Mouse (Mus musculus) cerebellum, adult 18-20 months (tissue): ENCODE measurements around the gene Kctd11.
"Not testable (repeated sequence)": the region's sequence is repeated elsewhere in the genome, so short reads cannot be mapped to it uniquely, and the experiment has no call there.

Experiments
- DNase-seq, 2 experiments: peaks; one replicate each; pipeline ENCODE4 v3.0.0; 2021

Kctd11 gene

GRCm38 (mm10) chr11:69881787-69882670 lies 823 bp upstream of the Kctd11 start:
- no peak for DNase-seq

- DNase-seq, result peak; percentile 64 to 67
These were observed 727 bp downstream of the Kctd11 start for GRCm38 (mm10) chr11:69880506-69880852.

DNA sequence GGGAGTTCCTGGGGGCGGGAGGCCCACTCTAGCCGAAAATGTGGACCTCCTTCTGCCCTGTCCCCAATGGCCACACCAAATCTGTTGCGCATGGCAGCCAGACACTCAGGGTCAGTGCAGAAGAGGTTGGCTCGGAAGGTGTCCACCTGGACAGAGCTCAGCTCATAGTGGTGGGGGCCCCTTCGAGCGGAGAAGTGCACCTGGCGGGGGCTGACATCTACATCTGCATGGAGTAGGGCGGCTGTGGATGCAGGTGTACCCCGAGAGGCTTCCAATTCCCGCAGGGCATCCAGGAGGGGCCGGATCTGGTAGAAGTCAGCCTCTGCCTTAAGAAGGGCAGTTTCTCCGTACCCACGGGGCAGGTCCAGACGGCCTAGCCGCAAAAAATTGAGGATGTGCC lies 1.5 kb downstream of the Kctd11 start:
- DNase-seq, result no peak

DNA sequence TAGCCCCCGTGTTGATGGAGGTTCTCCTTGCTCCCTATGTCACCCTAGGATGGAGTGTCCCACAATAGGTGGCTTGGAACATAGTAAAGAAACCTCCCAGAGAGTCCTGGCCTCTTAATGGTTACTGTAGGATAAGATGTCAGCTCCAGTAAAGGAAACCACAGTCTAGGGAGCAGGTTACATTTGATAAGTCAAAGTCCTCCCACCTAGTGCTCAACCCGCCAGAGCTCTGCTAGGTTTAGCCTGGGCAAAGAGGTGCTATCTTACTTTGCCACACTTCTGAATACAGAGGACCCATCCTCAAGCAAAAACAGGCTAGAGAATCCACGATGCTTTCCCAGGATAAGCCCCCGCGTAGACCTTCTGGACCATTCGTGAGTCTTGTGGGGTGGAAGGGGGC lies 2.3 kb downstream of the Kctd11 start:
- DNase-seq, result no peak

GRCm38 (mm10) chr11:69878399-69878798 lies 2.8 kb downstream of the Kctd11 start:
- DNase-seq, result no peak

- no peak for DNase-seq
These were observed 3.3 kb downstream of the Kctd11 start, which contains the start of gene Tmem95 for GRCm38 (mm10) chr11:69877878-69878277. Gene Tmem95 (minus strand): TSS chr11:69878018.

GRCm38 (mm10) chr11:69876867-69877266 lies 4.3 kb downstream of the Kctd11 start:
- peak; percentile 84 to 88 for DNase-seq

DNA sequence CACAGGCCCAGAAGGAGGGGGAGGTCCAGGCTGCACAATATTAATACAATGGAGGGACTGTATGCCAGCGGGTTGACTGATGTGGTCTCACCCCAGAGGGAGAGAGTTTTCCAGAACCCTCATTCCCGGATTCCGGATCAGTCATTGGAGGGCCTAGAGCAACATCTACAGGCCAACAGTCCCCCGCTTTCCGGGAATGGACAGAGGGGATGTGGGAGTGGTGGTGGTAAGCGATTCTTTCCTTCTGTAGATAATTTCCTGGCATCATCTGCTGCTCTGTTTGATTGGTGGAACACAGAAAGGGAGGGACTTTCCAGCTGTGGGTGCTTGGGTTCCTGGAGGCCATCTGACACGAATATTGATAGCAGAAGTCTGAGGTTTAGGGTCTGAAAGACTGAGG lies 5.0 kb downstream of the Kctd11 start:
- DNase-seq, result no peak

DNA sequence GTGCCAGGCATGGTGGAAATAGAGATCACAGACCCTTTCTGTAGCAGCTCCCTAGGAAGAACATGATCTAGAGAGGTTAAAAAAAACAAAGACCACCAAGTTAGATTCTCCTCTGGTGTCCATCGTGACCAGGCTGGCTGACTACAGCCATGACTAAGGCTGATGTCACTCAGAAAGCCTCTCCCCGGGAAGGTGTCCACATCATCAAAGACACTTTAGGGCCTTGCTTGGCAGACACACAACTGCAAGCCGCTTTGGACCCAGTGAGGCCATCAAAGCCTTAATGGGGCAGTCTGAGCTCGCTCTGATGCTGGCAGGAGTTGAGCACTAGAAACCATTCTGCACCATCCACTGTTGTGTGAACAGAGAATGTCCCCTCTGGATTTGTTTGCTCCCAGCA lies 8.8 kb downstream of the Kctd11 start:
- no peak for DNase-seq

GRCm38 (mm10) chr11:69871822-69872221 lies 9.4 kb downstream of the Kctd11 start:
- DNase-seq, result no peak

- no peak for DNase-seq
These were observed 10.7 kb downstream of the Kctd11 start for GRCm38 (mm10) chr11:69870289-69871069.

DNA sequence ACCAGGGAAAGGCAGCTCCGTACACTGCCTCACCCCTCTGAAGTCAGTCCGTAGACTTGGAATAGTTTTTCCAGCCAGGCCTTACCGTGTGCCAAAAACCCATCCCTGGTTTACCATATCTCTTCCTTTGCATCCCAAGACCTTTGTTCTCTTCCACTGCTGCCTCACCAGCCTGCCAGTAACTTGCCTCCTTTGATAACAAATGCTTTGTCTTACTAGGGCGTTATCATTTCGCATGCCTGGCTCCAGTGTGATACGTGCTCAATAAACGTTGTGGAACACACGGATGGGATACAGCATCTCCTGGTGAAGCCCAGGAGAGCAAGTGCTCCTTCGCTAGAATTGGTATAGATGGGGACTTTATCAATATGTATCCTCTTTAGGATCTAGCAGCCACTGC lies 13.9 kb downstream of the Kctd11 start:
- no peak for DNase-seq

DNA sequence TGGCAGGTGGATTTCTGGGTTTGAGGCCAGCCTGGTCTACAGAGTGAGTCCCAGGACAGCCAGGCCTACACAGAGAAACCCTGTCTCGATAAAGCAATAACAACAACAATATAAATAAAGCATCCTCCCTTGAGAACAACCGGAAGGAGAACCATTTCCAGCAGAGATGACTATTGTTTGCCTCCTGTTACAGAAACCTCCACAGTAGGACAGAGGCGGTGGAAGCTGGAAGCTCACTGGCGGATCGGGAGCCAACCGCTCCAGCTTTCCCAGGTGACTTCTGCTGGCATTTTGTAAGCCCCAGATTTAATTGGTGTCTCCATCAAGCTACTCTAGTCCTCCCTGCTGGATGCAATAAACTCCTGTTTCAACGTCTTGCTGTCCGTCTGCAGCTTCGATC lies 15.6 kb downstream of the Kctd11 start:
- DNase-seq, result no peak

DNA sequence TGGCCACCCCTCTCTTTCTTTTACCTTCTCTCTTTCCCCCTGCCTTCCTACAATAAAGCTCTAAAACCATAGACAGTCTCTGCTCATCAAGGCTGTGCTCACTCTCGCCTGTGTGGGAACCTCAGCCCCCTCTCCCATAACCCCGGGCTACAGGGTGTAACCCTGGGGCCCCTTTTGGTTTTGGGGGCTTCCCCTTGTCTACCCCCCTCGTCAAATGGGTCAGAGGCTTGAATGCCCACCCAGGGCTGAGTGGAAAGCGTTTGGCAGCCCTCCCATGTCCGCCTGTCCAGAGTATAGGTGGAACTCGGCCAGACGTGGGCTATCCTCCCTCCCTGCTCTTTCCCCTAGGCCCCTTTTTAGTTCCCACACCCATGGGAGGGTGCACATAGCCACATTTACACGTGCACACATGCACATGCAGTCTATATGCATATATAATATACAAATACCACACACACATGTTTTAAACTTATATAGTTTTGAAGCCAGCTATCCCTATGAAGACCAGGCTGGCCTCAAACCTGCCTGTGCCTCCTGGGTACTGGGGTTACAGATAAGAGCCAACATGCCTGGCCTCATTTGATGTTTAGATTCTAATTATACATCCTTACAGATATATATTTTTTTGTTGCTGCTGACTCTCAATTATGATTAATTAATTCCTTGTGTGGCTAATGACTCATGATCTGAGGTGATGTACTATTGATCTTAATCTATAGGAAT lies 16.9 kb downstream of the Kctd11 start:
- DNase-seq, result no peak

- not testable (repeated sequence) for DNase-seq
These were observed 17.5 kb downstream of the Kctd11 start for GRCm38 (mm10) chr11:69863729-69864128.

GRCm38 (mm10) chr11:69858113-69858998 lies 22.9 kb downstream of the Kctd11 start, which contains the start of gene Tnk1:
Gene Tnk1 (minus strand): TSS chr11:69858730.
- DNase-seq, result no peak

DNA sequence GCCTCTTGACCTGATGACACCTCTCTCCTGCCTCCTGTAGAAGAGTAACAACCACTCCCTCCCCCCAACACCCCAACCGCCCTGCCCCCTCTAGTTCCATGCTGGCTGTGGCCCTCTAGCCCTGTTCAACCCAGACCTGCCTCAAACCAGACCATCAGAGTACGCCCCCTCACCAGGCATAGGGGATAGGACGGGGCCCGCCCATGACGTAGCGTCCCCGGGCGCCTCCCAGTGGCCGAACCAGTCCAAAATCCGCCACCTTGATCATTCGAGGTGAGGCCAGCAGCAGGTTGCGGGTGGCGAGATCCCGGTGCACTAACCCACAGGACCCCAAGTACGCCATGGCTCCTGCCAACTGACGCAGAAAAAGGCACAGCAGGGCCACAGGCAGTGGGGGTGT lies 25.9 kb downstream of the Kctd11 start:
- DNase-seq, result peak; percentile 60 to 65

DNA sequence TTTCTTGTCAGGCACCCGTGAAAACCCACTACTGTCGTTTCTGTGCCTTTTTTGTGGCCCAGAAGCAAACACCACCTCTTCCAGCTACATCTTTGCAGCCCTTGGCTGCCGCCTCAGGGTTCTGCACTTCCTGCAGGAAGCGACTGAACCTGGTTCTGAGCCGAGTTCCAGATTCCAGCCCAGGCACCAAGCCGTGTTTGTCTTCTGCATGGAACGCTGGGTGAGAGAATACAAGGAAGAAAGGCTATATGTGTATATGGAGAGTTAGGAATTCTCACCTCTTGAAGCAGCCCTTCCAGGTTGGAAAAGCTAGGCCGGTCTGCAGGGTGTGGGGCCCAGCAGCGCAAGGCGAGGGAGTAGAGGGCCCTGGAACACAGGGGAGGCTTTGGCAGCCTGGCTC lies 26.5 kb downstream of the Kctd11 start:
- no peak for DNase-seq

GRCm38 (mm10) chr11:69853994-69854393 lies 27.2 kb downstream of the Kctd11 start:
- DNase-seq, result no peak

DNA sequence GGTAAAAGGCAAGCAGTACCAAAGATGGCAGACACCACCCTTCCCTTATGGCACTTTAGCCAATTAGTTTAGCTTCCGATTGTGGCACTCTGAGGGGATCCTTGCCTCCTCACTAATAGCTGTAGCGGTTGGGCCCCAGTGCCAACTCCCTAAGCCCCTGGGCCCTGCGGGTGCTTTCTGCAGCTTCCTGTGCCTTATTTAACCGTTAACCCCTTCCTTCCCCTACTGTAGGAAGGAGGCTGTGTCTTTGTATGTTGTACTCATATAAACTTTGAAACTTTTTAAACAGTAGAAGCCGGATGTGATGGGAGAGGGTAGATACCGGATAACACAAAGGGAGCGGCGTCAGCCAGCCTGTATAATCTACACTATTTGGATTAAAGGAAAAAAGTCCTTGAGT lies 30.5 kb downstream of the Kctd11 start:
- no peak for DNase-seq

- no peak for DNase-seq
These were observed 31.3 kb downstream of the Kctd11 start for GRCm38 (mm10) chr11:69849884-69850283.

- DNase-seq, result no peak
These were observed 32.1 kb downstream of the Kctd11 start for GRCm38 (mm10) chr11:69849128-69849527.
